Mouse (Mus musculus): ENCODE data around the gene Atp4a.

The Atp4a gene

DNA sequence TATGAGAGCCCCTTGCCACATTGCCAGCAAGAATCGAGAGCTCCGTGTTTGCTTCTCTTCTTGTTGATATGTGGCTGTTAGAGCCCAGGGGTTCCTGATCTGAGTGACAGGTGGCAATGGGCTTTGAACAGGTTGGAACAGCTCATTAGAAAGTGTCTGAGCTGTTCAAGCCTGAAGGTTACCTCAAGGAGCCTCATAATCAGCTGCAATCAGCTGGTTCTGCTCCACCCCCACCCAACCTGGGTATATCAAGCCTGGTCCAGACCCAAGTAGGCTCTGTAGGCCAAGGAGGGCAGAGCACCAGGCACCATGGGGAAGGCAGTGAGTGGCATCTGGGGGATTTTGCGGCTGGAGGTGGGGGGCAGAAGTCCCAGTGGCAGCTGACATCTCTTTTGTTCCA, at the start of gene Atp4a:
TSS of gene Atp4a (plus strand) at position 268 of the 400 bp plus-strand sequence.
- DNase-seq (ENCODE audit: low spot score): no peak

- peak; percentile 93 for DNase-seq (ENCODE audit: low spot score)
Observed at GRCm38 (mm10) chr7:30664529-30665200, 47.3 kb upstream of the Atp4a start, which contains the start of gene Haus5. Gene Haus5, minus strand, starts transcription at chr7:30664994.

DNA sequence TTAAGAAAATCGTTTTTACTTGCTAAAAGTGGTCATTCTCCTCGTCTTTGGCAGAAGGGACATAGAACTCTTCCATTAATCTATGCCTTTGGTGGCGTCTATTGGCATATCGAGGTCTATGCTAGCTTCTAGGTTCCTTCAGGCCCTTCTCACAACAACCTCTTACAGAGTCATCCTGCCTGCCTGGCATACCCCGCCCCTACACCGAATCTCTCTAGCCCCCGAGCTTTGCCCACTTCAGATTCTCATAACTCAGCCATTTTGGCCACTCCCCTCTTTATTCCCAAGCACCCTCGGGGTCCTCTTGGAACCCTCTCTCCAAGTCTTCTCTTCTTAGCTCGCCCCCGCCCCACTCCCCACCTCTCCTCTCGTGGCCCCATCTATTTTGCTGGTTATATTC, 46.7 kb upstream of the Atp4a start:
- DNase-seq (ENCODE audit: low spot score): peak; percentile 16

DNA sequence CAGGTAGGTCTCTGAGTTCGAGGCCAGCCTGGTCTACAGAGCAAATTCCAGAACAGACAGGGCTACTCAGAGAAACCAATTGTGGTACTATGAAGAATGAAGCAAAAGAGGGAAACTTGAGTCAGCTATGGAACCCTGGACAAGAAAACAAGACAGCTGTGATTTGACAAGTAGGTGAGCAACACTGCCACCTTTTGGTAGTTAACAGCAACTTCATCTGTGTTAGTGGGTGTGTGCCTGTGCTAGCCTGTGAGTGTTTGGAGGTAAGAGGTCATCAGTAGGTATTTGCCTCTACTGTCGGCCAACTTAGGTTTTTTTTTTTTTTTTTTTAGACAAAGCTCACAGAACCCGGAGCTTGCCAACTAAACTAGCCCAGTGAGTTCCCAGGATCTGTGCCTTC, 42.8 kb upstream of the Atp4a start:
- peak; percentile 59 for DNase-seq (ENCODE audit: low spot score)

DNA sequence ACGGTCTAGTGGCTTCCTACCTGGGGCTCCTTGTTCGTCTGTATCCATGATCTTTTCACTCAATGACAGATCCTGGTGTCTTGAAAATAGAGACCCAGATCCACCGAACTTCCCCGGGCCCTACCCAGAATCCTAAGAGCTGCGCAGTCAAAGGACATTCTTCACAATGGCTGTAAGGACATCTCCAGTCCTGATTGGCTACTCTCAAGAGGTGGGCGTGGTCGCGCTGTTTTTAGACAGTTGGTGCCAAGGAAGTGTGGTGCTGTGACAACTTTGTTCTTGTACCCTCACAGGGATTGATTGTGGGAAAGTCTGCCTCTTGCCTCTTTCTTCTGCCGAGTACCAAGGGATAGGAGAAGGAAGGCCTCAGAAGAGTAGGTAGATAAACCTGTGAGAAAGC, 40.5 kb upstream of the Atp4a start, which contains the start of gene Pmis2:
TSS of gene Pmis2 (minus strand) at position 126 of the 400 bp plus-strand sequence.
- DNase-seq (ENCODE audit: low spot score): no peak

- no peak for DNase-seq (ENCODE audit: low spot score)
Observed at GRCm38 (mm10) chr7:30678263-30678975, 33.6 kb upstream of the Atp4a start.

- DNase-seq (ENCODE audit: low spot score): no peak
Observed at GRCm38 (mm10) chr7:30681897-30682296, 30.1 kb upstream of the Atp4a start.

- DNase-seq (ENCODE audit: low spot score): no peak
Observed at GRCm38 (mm10) chr7:30683425-30683824, 28.6 kb upstream of the Atp4a start.

GRCm38 (mm10) chr7:30688325-30688724, 23.7 kb upstream of the Atp4a start:
- DNase-seq (ENCODE audit: low spot score): no peak

- no peak for DNase-seq (ENCODE audit: low spot score)
Observed at GRCm38 (mm10) chr7:30698101-30698500, 13.9 kb upstream of the Atp4a start.

GRCm38 (mm10) chr7:30698589-30698988, 13.4 kb upstream of the Atp4a start, which contains the start of gene 2200002J24Rik:
Gene 2200002J24Rik, plus strand, starts transcription at chr7:30698926.
- DNase-seq (ENCODE audit: low spot score): peak; percentile 47

- DNase-seq (ENCODE audit: low spot score): no peak
Observed at GRCm38 (mm10) chr7:30706214-30706882, 5.7 kb upstream of the Atp4a start.

DNA sequence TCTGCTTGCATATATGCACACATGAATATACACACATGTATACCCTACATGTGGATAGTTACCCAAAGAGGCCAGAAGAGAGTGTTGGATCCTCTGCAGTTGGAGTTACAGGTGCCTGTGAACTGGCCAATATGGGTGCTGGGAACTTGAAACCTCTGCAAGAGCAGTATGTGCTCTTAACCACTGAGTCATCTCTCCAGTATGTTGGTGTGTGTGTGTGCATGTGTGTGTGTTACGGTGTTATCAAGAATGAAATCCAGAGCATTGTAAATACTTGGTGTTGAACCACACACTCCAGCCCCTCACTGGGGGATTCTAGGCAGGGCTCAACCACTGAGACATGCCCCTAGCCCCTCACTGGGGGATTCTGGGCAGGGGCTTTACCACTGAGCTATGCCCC, 4.6 kb upstream of the Atp4a start:
- no peak for DNase-seq (ENCODE audit: low spot score)

DNA sequence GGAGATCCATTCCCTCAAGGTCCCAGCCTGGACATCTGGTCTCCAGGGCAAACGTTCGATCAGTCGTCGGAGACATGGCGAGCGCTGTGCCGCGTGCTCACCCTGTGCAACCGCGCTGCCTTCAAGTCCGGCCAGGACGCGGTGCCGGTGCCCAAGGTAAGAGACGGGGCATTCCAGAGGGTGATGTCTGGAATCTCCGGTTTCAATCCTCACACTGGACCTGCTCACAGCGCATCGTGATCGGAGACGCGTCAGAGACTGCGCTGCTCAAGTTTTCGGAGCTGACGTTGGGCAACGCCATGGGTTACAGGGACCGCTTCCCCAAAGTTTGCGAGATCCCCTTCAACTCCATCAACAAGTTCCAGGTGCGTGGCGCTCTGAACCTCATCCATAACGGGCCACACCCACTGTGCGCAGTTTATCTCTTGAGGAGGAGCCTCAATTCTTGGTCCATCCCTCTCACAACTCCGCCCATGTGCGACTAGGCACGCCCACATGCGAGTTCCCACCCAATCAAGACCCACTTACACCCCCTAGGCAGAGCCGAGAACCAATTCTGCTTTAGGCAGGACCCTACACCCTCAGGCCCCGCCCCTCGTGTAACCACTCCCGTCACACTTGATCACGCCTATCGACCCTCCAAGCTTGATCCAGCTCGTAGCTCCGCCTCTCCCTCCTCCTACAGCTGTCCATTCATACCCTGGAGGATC, 5.2 kb downstream of the Atp4a start:
- DNase-seq (ENCODE audit: low spot score): peak; percentile 88

- DNase-seq (ENCODE audit: low spot score): no peak
Observed at GRCm38 (mm10) chr7:30717716-30718046, 5.7 kb downstream of the Atp4a start.

GRCm38 (mm10) chr7:30719669-30720068, 7.7 kb downstream of the Atp4a start:
- no peak for DNase-seq (ENCODE audit: low spot score)

- no peak for DNase-seq (ENCODE audit: low spot score)
Observed at GRCm38 (mm10) chr7:30721286-30721685, 9.3 kb downstream of the Atp4a start.

DNA sequence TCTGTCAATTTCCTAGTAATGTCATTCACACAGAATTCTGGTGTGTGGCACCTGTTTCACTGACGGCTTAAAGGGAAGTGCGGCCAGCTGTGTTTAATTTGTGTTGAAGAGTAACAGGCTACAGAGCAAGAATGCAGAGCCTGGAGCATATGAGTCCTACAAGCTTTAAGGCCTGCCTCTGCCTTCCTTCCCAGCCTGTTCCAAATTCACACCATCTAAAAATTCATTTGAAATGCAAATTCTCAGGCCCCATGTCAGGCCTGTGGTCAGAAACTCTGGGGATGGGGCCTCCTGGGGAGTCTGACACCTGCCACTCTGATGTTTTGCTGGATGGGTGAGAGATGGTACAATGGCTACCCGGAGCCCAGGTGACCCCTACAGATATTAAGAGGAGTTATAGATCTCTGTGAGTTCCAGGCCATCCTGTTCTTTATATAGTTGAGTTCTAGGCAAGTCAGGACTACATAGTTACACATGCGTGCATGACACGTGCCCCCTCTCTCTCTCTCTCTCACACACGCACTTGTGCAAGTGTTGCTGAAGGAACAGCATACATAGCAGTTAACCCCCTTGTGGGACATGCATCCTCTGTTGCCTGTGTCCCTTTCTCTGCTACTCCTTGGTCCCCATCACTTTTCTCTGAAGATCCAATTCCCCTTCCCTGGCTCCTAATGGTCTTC, 11.4 kb downstream of the Atp4a start:
- no peak for DNase-seq (ENCODE audit: low spot score)

- DNase-seq (ENCODE audit: low spot score): no peak
Observed at GRCm38 (mm10) chr7:30728214-30728613, 16.2 kb downstream of the Atp4a start.

- DNase-seq (ENCODE audit: low spot score): peak; percentile 25
Observed at GRCm38 (mm10) chr7:30728739-30729395, 16.9 kb downstream of the Atp4a start.

GRCm38 (mm10) chr7:30729396-30730063, 17.5 kb downstream of the Atp4a start, which contains the start of gene Tmem147:
Gene Tmem147, minus strand, starts transcription at chr7:30729540.
- DNase-seq (ENCODE audit: low spot score): peak; percentile 91
